ENCODE assay signal across 13 mouse cellular contexts in genomic region chr8:74921882-74922518, GRCm38 (mm10). TPM values are rescaled to one million over a fixed set of nuclear protein-coding genes. Genes with fewer than 3 reads are reported as not detected.
DNase-seq lines count a peak whose midpoint lies in the region; ATAC-seq and TF ChIP-seq lines count a peak whose summit lies in the region.
"Had no signal": no experiment of that assay in that cellular context is flagged by ENCODE, and none has a peak within 500 bp of the region (broad histone marks: within the 10 kb centered on the region; RNA-seq: fewer than 3 reads in every experiment).

No protein-coding gene starts in this region.

- no peaks in the 10 kb centered on the region for H3K36me3 ChIP-seq in lung, embryonic 14.5 days (ENCODE audit: insufficient read depth)
- no peaks in the 10 kb centered on the region for H3K36me3 ChIP-seq in intestine, embryonic 16.5 days (ENCODE audit: control insufficient read depth, insufficient read depth, low read length)
- H3K36me3 ChIP-seq: G1E had no signal

- WGBS in lung, embryonic 14.5 days, result 62% methylated on average over 4 of the region's 4 CpGs
- 68% methylated on average over 4 of the region's 4 CpGs for WGBS in intestine, embryonic 16.5 days

- no peak for ATAC-seq in lung, embryonic 14.5 days (ENCODE audit: insufficient read depth)
- ATAC-seq in intestine, embryonic 16.5 days, result peak; percentile 23; the same call in 1 of the 2 replicates
- ATAC-seq in megakaryocyte, adult 5-6 weeks (ENCODE audit: poor library complexity, severe bottlenecking), result no peak

- H3K4me1 ChIP-seq in lung, embryonic 14.5 days (ENCODE audit: insufficient read depth), result no peaks in the 10 kb centered on the region
- H3K4me1 ChIP-seq in intestine, embryonic 16.5 days (ENCODE audit: control insufficient read depth, insufficient read depth, low read length), result peaks cover 6% of the 10 kb centered on the region

- H3K4me3 ChIP-seq in lung, embryonic 14.5 days (ENCODE audit: low read depth, low read length), result no peak overlapping the region
- H3K4me3 ChIP-seq in intestine, embryonic 16.5 days (ENCODE audit: low read length), result no peak overlapping the region

- H3K27ac ChIP-seq in lung, embryonic 14.5 days (ENCODE audit: low read depth), result no peak overlapping the region
- H3K27ac ChIP-seq in intestine, embryonic 16.5 days (ENCODE audit: low read length), result peak overlapping the region; percentile 72

- 0 out of 2 replicates have a peak, but pooled peaks have one; percentile 13 for TF ChIP-seq CTCF in lung, embryonic 14.5 days (IDR thresholded peaks at IDR 0.05; ENCODE audit: low read depth)

- peak; percentile 11 for DNase-seq in embryo, embryonic 10 days (ENCODE audit: low spot score)
- no peak for DNase-seq in embryo, embryonic 9.5 days (ENCODE audit: extremely low spot score)
- peak; percentile 7 for DNase-seq in lung, embryonic 14.5 days
- DNase-seq in lung, postnatal 4 days, result no peak
- peak; percentile 42 for DNase-seq in right cerebral cortex, postnatal 25 days
- no peak for DNase-seq in gastrocnemius, adult 8-10 months (ENCODE audit: low spot score in 2 of 2)

- H3K9me3 ChIP-seq in lung, embryonic 14.5 days (ENCODE audit: low read depth, low read length), result no peaks in the 10 kb centered on the region
- H3K9me3 ChIP-seq in intestine, embryonic 16.5 days (ENCODE audit: control insufficient read depth, low read length), result no peaks in the 10 kb centered on the region
- H3K9me3 ChIP-seq: G1E had no signal

- H3K4me2 ChIP-seq in lung, embryonic 14.5 days, result no peak overlapping the region
- no peak overlapping the region for H3K4me2 ChIP-seq in intestine, embryonic 16.5 days (ENCODE audit: low read depth, low read length)
- H3K4me2 ChIP-seq: heart, embryonic 11.5 days had no signal

- no peak overlapping the region for H3K9ac ChIP-seq in lung, embryonic 14.5 days
- 0 out of 2 replicates have a peak overlapping the region, but pooled peaks have one; percentile 23 for H3K9ac ChIP-seq in intestine, embryonic 16.5 days (ENCODE audit: low read depth, low read length)

- no peaks in the 10 kb centered on the region for H3K27me3 ChIP-seq in lung, embryonic 14.5 days (ENCODE audit: insufficient read depth, low read length)
- no peaks in the 10 kb centered on the region for H3K27me3 ChIP-seq in intestine, embryonic 16.5 days (replicated peaks; ENCODE audit: control insufficient read depth, insufficient read depth, low read length)

RNA-seq across cellular contexts. Expression of gene Isx, which starts 49.0 kb away (rescaled TPM):
- not detected in 2 replicates for polyA plus RNA-seq in lung, embryonic 14.5 days (2014; fragmentation: Nextera tagmentation; extraction: Ambion mirVana)
- polyA plus RNA-seq in intestine, embryonic 16.5 days (2015; fragmentation: Nextera tagmentation; extraction: Ambion mirVana), result 101 and 109 TPM in 2 replicates
- not detected in 2 replicates for total RNA-seq in megakaryocyte, adult 5-6 weeks (2015)
- not detected in 2 replicates for total RNA-seq in megakaryocyte, adult 5-6 weeks (2017)
- total RNA-seq in gastrocnemius, adult 8-10 months (2022), result not detected
- total RNA-seq: common myeloid progenitor, adult 5-6 weeks had no signal
- polyA plus RNA-seq: G1E; heart, embryonic 11.5 days; limb, embryonic 11.5 days; testis, adult 2 months had no signal

Comparison
In these comparisons a context has a peak if more than half of its experiments do, and no peak if none do; other contexts are left out.
1. DNase-seq: peak in embryo, embryonic 10 days (single experiment), lung, embryonic 14.5 days (single experiment) and right cerebral cortex, postnatal 25 days (single experiment); none in embryo, embryonic 9.5 days (single experiment), lung, postnatal 4 days (0 of 2) and gastrocnemius, adult 8-10 months (0 of 2).